Mouse (Mus musculus) heart, postnatal 25 days (tissue): Measurements from ENCODE around the gene Apol9a. TPM values are rescaled to one million over a fixed set of nuclear protein-coding genes. Genes with fewer than 3 reads are reported as not detected.
A peak's percentile ranks its signal among the peaks of the same experiment; 100 is the strongest.

Experiments
- DNase-seq: peaks from one replicate; pipeline ENCODE4 v3.0.0; 2022; ENCODE audit warnings: low spot score
- intact Hi-C: fragments of 180-260 bp; cut with DNase I; formaldehyde crosslinking; loops from one replicate; pipeline ENCODE4 v1.15.1; 2025
- total RNA-seq, 2 experiments: library from RNA; stranded (reverse); gene quantifications; 2 replicates each; pipeline ENCODE4 v1.2.3; 2021

Gene Apol9a
- total RNA-seq, 2 experiments from 2014 or later, result 0.28 TPM; not detected in 1

DNA sequence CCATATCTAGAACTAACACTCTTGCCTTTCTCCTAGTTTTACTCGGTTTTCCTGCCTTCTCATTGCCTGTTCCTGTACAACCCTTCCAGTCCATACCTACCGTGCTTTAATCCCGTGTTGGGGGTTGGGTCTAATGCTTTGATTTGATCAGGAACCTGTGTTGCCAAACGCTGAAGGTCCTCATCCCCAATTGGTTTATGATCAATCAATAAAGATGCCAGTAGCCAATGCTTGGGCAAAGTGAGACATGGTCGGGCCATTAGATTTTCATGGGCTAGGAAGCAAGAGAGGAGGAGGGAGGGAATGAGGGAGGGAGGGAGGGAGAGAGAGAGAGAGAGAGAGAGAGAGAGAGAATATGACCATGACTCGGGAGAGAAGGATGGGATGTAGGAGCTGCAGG is 29.5 kb downstream of the Apol9a start:
- intact Hi-C loops, result no loop called here
- DNase-seq, result no peak

DNA sequence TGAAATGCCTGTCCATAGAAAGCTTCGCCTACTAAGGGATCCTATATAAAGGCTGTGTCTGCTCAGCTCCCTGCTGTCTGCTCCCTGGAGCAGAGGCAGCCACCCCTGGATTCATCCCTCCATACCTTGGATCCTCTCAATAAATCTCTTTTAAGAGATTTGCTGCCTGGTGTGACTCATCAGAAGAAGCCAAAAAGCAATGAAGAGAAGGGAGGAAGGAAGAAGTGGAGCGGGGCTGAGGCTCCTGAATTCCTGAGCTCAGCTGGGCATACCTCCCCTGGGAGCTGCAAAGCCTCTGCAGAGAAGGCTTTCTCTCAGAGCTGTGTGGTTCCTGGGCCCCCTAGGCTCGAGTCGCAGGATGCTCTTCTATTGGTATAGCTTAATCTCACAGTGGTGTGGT is 31.0 kb downstream of the Apol9a start:
- intact Hi-C loops, result no loop called here

DNA sequence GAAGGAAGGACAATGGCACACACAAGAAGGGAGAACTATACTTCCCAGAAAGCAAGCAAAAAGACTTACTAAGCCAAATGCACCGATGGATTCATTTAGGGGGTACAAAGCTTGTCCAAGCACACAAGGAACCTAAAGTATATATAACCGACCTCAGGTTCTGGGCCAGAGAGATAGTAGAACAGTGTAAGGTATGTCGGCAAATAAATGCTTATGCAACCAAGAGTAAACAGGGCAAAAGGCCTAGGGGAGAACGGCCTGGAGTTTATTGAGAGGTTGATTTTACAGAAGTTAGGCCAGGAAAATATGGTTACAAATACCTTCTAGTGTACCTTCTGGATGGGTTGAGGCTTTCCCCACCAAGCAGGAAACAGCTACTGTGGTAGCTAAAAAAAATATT is 33.5 kb downstream of the Apol9a start:
- no peak for DNase-seq
- intact Hi-C loops, result no loop called here

More for the DNA sequence above, 31.0 kb downstream of the Apol9a start:
- DNase-seq, result no peak

DNA sequence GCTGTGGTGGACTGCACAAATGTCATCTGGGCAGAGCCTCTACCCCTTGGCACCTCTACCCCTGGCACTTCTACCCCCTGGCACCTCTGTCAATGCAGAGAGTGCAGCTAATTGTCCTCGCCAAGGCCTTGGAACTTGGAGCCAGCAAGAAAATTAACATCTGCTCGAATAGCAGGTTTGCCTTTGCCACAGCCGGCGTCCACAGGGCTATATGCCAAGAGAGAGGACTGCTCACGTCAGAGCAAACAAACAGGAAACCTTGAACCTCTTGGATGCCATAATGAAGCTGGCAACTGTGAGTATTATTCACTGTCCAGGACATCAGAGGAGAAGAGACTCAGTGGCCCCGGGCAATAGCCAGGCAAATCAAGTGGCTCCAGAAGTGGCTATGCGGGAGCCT is 34.0 kb downstream of the Apol9a start:
- intact Hi-C loops, result no loop called here
- no peak for DNase-seq

DNA sequence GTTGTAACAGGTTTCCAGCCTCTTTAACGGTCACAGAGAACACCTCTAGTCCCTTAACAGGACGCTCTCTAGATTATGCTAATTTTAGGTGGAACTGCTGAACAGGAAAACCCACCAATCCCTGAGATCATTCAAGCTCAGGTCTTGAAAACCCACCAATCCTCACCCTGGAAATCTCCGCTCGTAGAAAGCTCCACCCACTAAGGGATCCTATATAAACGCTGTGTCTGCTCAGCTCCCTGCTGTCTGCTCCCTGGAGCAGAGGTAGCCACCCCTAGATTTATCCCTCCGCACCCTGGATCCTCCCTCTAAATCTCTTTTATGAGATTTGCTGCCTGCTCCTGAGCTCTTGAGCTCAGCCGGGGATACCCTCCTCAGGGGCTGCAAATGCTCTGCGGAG is 40.3 kb downstream of the Apol9a start:
- no peak for DNase-seq
- intact Hi-C loops, result no loop called here

DNA sequence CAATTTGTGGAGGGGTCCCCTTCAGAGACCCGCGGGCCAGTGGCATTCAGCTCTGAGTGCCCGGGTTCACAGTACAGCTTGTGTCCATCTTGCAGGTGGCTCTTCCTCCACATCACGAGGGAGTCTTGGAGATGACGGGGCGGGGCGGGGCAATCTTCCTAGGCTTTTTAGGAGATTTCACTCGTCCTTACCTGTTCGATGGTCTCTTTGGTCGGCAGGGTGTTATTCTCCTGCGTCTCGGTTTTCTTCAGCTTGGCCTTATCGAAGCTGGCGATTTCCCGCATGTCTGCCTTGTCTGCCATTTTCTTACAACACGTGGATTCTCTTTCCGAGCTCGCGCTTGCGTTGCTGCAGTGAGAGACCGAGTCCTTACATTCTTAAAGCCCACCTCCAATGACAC is 41.0 kb downstream of the Apol9a start:
- intact Hi-C loops, result loop anchor here (5.0 kb wide), 1 partner anchor 393 kb away; no protein-coding TSS in a partner anchor
- DNase-seq, result no peak

DNA sequence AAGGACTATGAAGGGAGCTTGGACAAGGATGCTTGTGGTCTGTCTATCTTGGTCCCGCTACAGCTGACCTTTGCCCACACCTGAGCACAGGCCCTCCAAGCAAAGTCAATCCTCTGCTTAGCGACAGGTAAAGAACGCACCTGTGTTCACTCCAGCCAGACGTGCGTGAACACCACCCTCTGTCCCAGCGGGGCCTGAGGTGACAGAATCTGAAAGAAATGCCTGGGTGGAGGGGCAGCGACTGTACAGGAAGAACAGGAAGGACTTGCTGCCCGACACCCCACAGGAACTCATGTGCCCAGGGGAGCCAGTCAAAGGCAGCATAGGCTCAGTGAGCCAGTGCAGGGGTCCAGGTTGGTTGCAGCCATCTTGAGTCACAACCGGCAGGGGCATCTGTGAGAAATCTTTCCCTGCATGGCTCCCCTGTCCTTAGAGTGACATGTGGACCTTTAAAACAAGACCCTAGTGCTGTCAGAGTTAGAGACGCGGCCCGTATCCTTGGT is 42.1 kb downstream of the Apol9a start:
- no peak for DNase-seq
- intact Hi-C loops, result loop anchor here (5.0 kb wide), 1 partner anchor 392 kb away; no protein-coding TSS in a partner anchor

DNA sequence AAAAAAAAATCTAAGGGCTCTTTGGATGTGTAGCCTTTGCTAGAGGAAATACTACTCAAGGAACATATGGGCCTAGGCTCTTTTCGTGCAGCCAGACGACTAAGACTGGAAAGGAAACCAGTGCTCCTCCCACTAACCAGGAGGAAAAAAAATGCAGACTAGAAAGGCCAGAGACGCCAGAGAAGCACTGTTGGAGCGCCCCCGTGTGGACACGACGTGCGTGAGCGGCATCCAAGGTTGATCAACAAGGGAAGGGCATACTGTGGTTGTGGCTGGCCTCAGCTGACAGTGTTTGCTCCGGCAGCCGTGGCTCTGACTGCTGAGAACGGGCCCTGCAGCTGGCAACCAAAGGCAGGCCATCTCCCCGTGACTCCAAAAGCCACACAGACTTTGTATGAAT is 42.8 kb downstream of the Apol9a start:
- intact Hi-C loops, result loop anchor here (5.0 kb wide), 1 partner anchor 391 kb away; no protein-coding TSS in a partner anchor
- DNase-seq, result peak; percentile 87

DNA sequence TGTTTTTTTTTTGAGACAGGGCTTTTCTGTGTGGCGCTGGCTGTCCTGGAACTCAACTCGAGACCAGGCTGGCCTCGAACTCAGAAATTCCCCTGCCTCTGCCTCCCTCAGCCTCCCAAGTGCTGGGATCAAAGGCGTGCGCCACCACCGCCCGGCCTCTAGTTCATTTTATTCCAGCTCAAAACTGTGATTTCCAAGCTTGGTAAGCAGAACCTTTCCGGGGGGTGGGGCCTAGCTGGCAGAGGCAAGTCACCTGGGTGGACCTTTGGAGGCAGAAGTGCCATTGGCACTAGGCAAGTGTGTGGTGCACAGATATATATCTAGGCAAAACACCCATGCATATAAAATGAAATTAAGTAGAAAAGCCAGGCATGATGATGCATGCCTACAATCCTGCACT is 43.4 kb downstream of the Apol9a start:
- no peak for DNase-seq
- intact Hi-C loops, result loop anchor here (5.0 kb wide), 1 partner anchor 390 kb away; no protein-coding TSS in a partner anchor

DNA sequence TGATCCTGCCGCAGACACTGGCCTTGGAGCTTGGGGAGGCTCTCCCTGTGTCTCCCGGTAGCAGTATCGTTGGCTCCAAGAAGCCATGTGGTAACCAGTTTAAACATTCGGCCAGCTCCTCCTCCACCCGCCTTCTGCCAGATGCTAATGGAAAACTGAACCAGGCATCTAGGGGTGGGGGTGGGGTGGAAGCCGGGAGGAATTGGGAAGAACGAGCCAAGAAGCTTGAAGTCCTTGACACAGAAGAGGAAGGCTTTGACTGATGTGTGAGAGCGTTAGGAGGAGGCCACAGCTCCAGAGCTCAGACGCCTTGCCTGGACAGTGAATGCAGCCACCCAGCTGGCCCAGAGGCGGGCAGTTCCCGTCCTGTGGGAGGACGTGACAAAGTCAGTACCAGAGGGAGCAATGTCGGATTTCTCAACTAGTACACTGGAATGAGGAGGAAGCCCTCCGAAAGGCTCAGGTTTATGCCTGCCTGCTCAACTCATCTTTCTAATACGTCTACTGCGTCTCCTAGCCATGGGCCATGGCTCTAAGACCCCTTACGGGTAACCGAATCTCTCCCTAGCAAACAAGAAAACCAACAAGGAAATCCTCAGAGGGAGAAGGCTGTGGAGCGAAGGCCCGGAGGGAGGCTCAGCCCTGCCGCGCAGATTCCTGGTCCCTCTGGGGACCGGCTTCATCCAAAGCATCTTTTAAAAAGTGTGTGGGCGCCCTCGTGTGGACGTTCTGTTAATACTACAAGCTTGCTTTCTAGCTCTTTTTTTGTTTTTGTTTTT is 44.0 kb downstream of the Apol9a start:
- DNase-seq, result peak; percentile 70
- intact Hi-C loops, result loop anchor here (5.0 kb wide), 1 partner anchor 390 kb away; no protein-coding TSS in a partner anchor

DNA sequence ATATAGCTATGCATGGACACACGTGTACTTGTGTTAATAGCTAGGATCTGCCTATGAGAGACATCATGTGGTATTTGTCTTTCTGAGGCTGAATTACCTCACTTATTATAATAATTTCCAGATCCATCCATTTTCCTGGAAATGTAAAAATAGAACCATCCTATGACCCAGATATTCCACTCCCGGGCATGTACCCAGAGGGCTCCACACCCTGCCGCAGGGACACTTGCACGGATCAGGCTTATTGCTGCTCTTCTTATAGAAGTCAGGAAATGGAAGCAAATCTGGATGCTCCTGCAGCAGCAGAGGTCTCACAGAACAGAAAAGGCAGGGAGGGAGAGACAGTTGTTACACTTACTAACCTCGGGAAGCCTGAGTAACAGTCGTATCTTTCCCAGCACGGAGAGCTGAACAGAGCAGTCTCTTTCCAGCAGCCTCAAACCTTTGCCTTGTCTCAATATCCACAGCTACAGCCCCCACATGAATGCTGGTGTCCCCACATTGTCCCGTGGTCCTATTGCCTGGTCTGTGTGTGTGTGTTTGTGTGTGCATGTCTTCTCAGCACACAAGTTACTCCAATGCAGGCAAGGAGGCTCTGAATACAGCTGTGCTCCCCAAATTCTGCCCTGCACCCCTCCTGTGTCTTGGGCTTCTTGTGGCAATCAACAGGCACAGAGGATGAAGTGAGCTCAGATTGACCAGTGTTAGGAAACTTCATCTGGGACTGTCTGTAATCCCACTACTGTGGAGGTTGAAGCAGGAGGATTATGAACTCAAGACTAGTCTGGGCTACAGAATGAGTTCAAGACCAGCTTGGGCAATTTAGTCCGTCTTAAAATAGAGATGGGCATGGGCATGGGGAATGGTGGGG is 45.0 kb downstream of the Apol9a start:
- no peak for DNase-seq

DNA sequence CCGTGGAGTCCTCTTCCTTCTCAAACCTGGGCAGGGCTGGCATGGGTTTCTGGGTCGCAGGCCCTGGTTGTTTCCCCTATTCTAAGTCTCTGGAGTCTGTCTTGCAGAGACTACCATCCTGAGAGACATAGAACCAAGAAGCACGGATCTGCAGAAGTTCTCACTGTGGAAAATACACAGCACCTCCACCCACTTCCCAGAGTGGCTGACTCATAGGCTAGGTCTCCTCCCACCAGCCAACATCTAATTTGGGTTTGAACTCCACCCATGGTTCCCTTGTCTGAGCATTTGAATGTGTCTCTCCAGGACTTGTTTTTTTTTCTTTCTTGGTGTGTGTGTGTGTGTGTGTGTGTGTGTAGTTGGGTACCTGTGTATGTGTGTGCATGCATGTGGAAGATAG is 46.9 kb downstream of the Apol9a start:
- peak; percentile 57 for DNase-seq
- intact Hi-C loops, result no loop called here

More for the DNA sequence above, 45.0 kb downstream of the Apol9a start:
- intact Hi-C loops, result loop anchor here (5.0 kb wide), 1 partner anchor 389 kb away; no protein-coding TSS in a partner anchor

DNA sequence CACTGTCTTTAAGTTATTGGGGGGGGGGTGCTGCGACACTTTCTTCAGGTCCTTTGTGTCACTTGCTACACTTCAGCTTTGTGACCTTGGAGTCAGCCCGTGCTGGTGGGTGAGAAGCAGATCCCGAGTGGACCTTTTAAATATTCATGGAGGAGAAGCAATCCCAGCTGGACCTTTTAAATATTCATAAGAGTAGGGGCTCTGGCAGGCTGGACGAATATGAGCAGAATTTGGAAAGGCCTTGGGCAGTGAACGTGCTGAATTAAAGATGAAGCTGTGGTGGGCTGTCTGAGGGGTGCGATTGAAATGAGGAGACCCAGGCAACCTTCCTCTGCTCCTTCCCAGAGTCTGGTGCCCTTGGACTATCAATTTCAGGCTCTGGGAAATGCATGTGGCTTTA is 47.4 kb downstream of the Apol9a start:
- no peak for DNase-seq
- intact Hi-C loops, result no loop called here

DNA sequence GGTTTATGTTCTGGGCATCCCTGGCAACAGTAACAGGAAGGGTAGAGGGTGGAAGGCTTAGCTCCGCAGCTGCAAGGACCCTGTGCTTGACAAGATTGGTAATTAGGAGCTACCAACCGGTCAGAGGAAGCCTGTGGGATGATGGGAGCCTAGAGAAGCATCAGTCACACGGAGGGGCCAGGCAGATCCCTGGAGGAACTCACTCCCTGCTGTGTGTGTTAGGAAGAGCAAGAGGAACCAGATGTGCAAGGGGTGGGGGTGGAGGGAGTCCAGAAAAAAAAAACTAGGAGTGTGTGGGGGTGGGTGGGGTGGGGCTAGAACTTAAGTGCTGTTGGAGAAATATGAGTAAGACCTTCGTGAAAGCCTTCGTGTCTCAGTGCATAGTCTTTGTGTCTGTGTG is 48.0 kb downstream of the Apol9a start:
- no peak for DNase-seq
- intact Hi-C loops, result no loop called here

DNA sequence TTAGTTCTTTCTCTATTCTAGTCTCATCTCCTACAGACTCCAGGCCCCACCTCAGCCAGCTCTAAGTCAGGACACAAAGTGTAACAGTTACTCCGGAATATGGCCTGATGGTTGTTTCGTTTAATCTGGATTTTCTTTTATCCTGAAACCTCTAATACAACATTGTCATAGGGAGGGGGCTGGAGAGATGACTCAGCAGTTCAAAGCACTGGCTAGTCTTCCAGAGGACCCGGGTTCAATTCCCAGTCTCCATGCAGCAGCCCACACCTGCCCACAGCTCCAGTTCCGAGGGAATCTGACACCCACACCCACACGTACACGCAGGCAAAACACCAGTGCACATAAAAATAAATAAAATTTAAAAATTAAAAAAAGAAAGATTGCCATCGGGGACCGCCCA is 51.0 kb downstream of the Apol9a start:
- DNase-seq, result no peak
- intact Hi-C loops, result loop anchor here (2.0 kb wide), 3 partner anchors 17 to 135 kb away; no protein-coding TSS in a partner anchor

DNA sequence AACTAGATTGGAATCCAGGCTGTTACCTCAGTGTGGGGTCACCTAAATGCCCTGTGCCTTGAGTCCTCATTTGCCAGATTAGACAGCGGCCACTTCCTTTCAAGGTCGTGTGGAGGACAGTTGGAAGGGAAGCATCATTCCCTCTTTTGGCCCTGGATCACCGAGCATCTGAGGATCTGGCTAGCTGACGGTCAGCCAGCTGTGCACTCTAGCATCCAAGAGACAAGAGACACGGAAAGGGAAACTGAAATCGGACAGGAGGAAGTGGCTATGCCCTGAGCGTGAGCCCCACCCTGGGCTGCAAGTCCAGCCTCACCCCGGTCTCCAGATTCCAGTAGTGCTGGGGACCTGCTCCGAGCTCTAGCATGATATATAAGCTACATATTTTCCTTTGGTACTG is 51.4 kb downstream of the Apol9a start:
- intact Hi-C loops, result loop anchor here (2.0 kb wide), 3 partner anchors 17 to 135 kb away; no protein-coding TSS in a partner anchor
- peak; percentile 55 for DNase-seq

DNA sequence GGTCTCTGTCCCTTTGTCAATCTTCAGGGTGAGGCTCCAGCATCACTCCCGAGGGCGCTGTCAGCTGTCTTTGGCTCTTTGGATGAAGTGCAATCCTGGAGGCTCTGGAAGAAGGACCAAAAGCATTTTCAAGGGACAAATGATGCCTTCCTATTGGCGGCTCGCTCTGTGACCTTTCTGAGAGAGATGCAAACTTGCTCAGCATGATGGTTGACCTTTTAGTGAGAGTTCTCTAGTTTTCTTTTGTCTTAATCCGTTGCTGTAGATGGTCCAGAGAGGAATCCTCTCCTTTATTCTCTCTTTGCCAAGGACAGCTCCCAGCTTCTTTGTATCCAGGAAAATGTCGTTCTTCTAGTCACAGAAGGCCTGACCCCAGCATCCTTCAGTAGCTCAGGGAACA is 51.9 kb downstream of the Apol9a start:
- intact Hi-C loops, result loop anchor here (2.0 kb wide), 3 partner anchors 16 to 134 kb away; no protein-coding TSS in a partner anchor
- no peak for DNase-seq

DNA sequence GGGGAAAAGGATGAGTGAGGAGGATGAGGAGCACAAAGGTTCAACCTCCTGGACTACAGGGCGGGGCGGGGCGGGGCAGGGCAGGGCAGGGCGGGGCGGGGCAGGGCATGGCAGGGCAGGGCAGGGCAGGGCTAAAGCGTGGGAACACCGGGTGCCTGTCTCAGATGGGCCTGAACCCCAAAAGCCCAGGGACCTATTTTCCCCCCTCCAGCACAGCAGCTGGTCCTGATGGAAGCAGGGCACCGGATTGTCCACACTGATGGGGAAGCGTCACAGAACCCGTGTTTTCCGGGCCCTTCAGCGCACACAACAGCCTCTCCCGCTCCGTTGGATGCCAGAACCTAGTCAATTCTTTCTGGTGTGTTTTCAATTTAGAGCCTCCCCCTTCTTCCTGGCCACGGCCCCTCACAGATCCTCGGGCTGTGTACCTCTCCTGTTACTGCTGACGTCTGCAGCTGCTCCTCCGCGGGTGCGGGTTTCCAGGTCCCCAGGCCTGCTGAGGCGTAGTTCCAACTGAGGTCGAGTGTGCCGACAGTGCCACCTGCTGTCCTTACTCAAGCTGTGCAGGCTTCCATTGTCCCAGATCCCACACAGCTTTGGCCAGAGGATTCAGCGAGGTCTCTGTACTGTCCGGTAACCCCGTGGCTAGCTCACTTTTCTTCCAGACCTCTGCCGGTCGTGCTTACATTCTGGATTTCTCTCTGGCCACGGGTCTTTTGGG is 52.5 kb downstream of the Apol9a start:
- peak; percentile 79 for DNase-seq
- intact Hi-C loops, result loop anchor here (2.0 kb wide), 3 partner anchors 16 to 134 kb away; no protein-coding TSS in a partner anchor

DNA sequence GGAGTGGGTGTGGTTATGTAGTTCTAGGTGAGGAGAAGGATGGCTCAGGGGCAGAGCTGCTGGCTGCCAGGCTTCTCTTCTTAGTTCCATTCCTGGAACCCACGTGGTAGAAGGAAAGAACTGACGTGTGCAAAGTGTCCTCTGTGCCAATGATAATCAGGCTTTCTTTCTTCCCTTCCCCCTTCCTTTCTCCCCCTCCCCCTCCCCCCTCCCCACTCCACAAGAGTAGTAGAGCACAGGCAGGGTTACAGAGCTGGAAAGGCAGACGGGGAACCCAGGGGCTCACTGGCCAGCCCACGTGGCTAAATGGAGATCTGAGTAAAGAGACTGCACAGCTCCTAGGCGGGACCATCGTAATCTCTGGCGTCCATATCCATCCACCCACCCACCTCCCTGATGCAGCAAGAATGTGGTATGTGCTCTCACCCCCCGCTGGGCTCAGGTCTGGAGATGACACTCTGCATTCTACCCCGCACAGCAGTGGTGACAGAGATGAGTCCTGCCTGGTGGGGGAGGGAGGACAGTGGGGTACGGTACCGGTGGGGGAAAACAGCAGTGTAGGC is 54.6 kb downstream of the Apol9a start:
- no peak for DNase-seq
- intact Hi-C loops, result no loop called here
